Mouse (Mus musculus) left cerebral cortex, postnatal 25 days (tissue): ENCODE data around the gene Eya3. TPM values are rescaled to one million over a fixed set of nuclear protein-coding genes. Genes with fewer than 3 reads are reported as not detected.
A peak's percentile ranks its signal among the peaks of the same experiment; 100 is the strongest.

Source experiments
- DNase-seq, 2 experiments: peaks; one replicate each; pipeline ENCODE4 v3.0.0; 2022; ENCODE audit warnings: low spot score in 2 of 2, mixed read lengths in 1 of 2
- intact Hi-C: fragments of 180-260 bp; cut with DNase I; formaldehyde crosslinking; loops from one replicate; pipeline ENCODE4 v1.15.1; 2025
- total RNA-seq, 2 experiments: library from RNA; stranded (reverse); gene quantifications; 2 replicates each; pipeline ENCODE4 v1.2.3; 2021

The Eya3 gene
- total RNA-seq, 2 experiments from 2014 or later = 29.1 to 34.6 TPM

- no peak for DNase-seq
- intact Hi-C loops = no loop called here
Measured at GRCm38 (mm10) chr4:132635971-132636370, 2.8 kb upstream of the Eya3 start.

- DNase-seq = peak in 1 of 2 experiments; percentile 16
- intact Hi-C loops = no loop called here
Measured at GRCm38 (mm10) chr4:132636554-132636953, 2.2 kb upstream of the Eya3 start.

- intact Hi-C loops = no loop called here
- peak; percentile 7 to 11 for DNase-seq
Measured at GRCm38 (mm10) chr4:132639191-132639713, 465 bp downstream of the Eya3 start.

- intact Hi-C loops = no loop called here
- no peak for DNase-seq
Measured at GRCm38 (mm10) chr4:132647439-132647838, 8.7 kb downstream of the Eya3 start.

GRCm38 (mm10) chr4:132649271-132649999 is 10.6 kb downstream of the Eya3 start:
- intact Hi-C loops = no loop called here
- no peak for DNase-seq

GRCm38 (mm10) chr4:132652842-132653241 is 14.1 kb downstream of the Eya3 start:
- intact Hi-C loops = no loop called here
- peak in 1 of 2 experiments; percentile 43 for DNase-seq

GRCm38 (mm10) chr4:132653799-132654198 is 15.0 kb downstream of the Eya3 start:
- no peak for DNase-seq
- intact Hi-C loops = no loop called here

GRCm38 (mm10) chr4:132655290-132655689 is 16.5 kb downstream of the Eya3 start:
- intact Hi-C loops = no loop called here
- DNase-seq = no peak

GRCm38 (mm10) chr4:132659106-132659505 is 20.3 kb downstream of the Eya3 start:
- DNase-seq = no peak
- intact Hi-C loops = no loop called here

- DNase-seq = no peak
- intact Hi-C loops = no loop called here
Measured at GRCm38 (mm10) chr4:132672697-132673096, 33.9 kb downstream of the Eya3 start.

GRCm38 (mm10) chr4:132676771-132677539 is 38.2 kb downstream of the Eya3 start:
- intact Hi-C loops = loop anchor here (2.0 kb wide), 1 partner anchor 130 kb away; no protein-coding TSS in a partner anchor
- DNase-seq = peak; percentile 30 to 55

- intact Hi-C loops = no loop called here
- no peak for DNase-seq
Measured at GRCm38 (mm10) chr4:132689634-132690033, 50.8 kb downstream of the Eya3 start.

- intact Hi-C loops = no loop called here
Measured at GRCm38 (mm10) chr4:132693366-132693765, 54.6 kb downstream of the Eya3 start.

GRCm38 (mm10) chr4:132702076-132702475 is 63.3 kb downstream of the Eya3 start:
- intact Hi-C loops = no loop called here
- no peak for DNase-seq

More at GRCm38 (mm10) chr4:132693366-132693765, 54.6 kb downstream of the Eya3 start:
- no peak for DNase-seq

GRCm38 (mm10) chr4:132706885-132707284 is 68.1 kb downstream of the Eya3 start:
- intact Hi-C loops = no loop called here
- peak in 1 of 2 experiments; percentile 41 for DNase-seq

- intact Hi-C loops = no loop called here
- no peak for DNase-seq
Measured at GRCm38 (mm10) chr4:132713181-132713580, 74.4 kb downstream of the Eya3 start.

- no peak for DNase-seq
- intact Hi-C loops = no loop called here
Measured at GRCm38 (mm10) chr4:132718251-132718650, 79.5 kb downstream of the Eya3 start.

GRCm38 (mm10) chr4:132728233-132728632 is 89.4 kb downstream of the Eya3 start:
- no peak for DNase-seq
- intact Hi-C loops = no loop called here

GRCm38 (mm10) chr4:132731616-132732015 is 92.8 kb downstream of the Eya3 start:
- no peak for DNase-seq
- intact Hi-C loops = no loop called here

- intact Hi-C loops = no loop called here
Measured at GRCm38 (mm10) chr4:132732148-132732684, 93.4 kb downstream of the Eya3 start, which contains the start of gene Xkr8. Gene Xkr8, minus strand, starts transcription at chr4:132732546.

More at GRCm38 (mm10) chr4:132732148-132732684, 93.4 kb downstream of the Eya3 start, which contains the start of gene Xkr8:
- peak; percentile 46 to 65 for DNase-seq
